Mouse (Mus musculus): ENCODE results near the gene Olfr1239.

The Olfr1239 gene

DNA sequence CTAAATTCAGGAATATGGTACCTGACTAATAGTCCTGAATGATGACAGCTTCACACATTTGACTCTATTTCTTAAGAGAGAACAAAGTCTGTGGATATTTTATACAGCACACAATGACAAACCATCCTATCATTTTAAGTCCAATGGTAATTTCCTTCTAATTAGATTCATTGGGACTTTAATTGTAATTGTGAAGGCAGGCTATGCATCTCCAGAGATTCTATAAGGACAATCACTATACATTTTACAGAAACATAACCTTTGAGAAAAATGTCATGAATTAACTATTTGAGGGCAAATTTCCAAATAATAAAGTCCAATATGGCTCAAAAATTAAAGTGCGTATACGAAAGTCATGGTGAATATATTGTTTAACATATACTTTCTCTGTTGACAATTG lies at the start of gene Olfr1239:
Olfr1239 (minus strand) TSS at position 101 of the 400 bp plus-strand sequence.
- no peak for DNase-seq

- DNase-seq: no peak
Observed at GRCm38 (mm10) chr2:89442900-89443299, 22.7 kb upstream of the Olfr1239 start, which contains the start of gene Olfr1240. Gene Olfr1240 (minus strand): TSS chr2:89443000.

GRCm38 (mm10) chr2:89414557-89414956 lies 5.7 kb downstream of the Olfr1239 start:
- DNase-seq: no peak

DNA sequence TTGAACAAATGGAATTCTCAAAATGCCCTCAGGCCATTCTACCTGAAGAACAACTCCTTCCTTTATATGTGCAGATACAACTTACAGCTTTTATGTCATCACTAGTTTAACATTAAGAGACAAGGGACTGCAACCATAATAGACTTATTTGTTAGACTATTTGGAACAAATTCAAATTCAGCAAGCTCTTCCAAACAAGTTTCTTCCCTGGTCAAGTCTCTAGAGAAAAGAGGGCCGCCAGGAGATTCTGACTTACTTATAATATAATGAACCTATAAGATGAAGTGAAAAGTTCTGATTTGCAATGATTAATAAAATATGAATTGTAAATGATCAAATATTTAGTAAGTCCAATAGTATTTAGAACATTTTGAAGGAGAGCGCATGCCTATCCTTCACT lies 10.6 kb downstream of the Olfr1239 start, which contains the start of gene Olfr1238:
Olfr1238 (minus strand) TSS at position 101 of the 400 bp plus-strand sequence.
- no peak for DNase-seq

DNA sequence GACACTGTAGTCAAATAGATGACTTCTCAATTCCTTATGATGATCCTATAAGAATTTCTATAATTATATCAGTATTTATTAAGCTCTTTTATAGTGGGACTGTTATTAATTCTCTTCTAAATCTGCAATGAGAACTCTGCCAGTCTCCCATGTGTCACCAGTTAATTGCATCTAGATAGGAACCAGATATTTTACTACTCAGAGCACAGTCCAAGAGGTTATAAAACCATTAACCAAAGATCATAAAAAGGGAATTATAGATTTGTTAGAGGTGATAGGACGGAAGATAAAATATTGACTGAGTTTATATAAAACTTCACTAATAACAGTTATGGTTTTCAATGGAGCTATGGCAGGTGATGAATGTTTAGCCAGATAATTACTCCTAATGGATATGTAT lies 19.3 kb downstream of the Olfr1239 start:
- DNase-seq: no peak

All from cerebellum, postnatal 10 days (tissue).